ENCODE assay signal across 15 mouse cellular contexts in genomic region chr5:132394800-132395575, GRCm38 (mm10).
DNase-seq lines count a peak whose midpoint lies in the region; ATAC-seq and TF ChIP-seq lines count a peak whose summit lies in the region.
"Had no signal": no experiment of that assay in that cellular context is flagged by ENCODE, and none has a peak within 500 bp of the region (broad histone marks: within the 10 kb centered on the region; RNA-seq: fewer than 3 reads in every experiment).

No protein-coding gene starts in this region.

- peaks cover 19% of the 10 kb centered on the region for H3K4me1 ChIP-seq in embryonic facial prominence, embryonic 14.5 days (ENCODE audit: control insufficient read depth, insufficient read depth, low read length)

- peak; percentile 12 for DNase-seq in left cerebral cortex, postnatal 4 days
- no peak for DNase-seq in left cerebral cortex, adult 2 months (ENCODE audit: extremely low spot score in 1 of 2, low spot score in 2 of 2)
- DNase-seq in embryonic facial prominence, embryonic 14.5 days (ENCODE audit: low spot score): peak; percentile 62
- DNase-seq in heart, postnatal 10 days: peak; percentile 52 to 62
- DNase-seq in lung, postnatal 36 days: peak; percentile 60
- DNase-seq in urinary bladder, postnatal 36 days (ENCODE audit: low spot score in 2 of 2): no peak
- no peak for DNase-seq in urinary bladder, adult 2 months (ENCODE audit: low spot score)
- DNase-seq in cerebellum, adult 11-12 months: no peak
- DNase-seq: cerebellum, postnatal 14 days; kidney, adult 18-20 months; layer of hippocampus, adult 9-11 months; thymus, postnatal 25 days had no signal

- no peaks in the 10 kb centered on the region for H3K27me3 ChIP-seq in embryonic facial prominence, embryonic 14.5 days (replicated peaks; ENCODE audit: control insufficient read depth, insufficient read depth, low read length)
- H3K27me3 ChIP-seq: limb, embryonic 15.5 days; neural tube, embryonic 12.5 days had no signal

- no peaks in the 10 kb centered on the region for H3K36me3 ChIP-seq in embryonic facial prominence, embryonic 14.5 days (ENCODE audit: control insufficient read depth, insufficient read depth, low read length)
- H3K36me3 ChIP-seq: limb, embryonic 15.5 days; neural tube, embryonic 12.5 days had no signal

- WGBS in embryonic facial prominence, embryonic 14.5 days: 46% methylated on average over 6 of the region's 6 CpGs

- no peak for TF ChIP-seq CTCF in left cerebral cortex, adult 2 months (IDR thresholded peaks at IDR 0.05)

- no peak overlapping the region for H3K4me2 ChIP-seq in embryonic facial prominence, embryonic 14.5 days (ENCODE audit: low read depth, low read length)
- H3K4me2 ChIP-seq: limb, embryonic 15.5 days; neural tube, embryonic 12.5 days had no signal

- no peaks in the 10 kb centered on the region for H3K9me3 ChIP-seq in embryonic facial prominence, embryonic 14.5 days (ENCODE audit: control insufficient read depth, low read length)
- H3K9me3 ChIP-seq: limb, embryonic 15.5 days; neural tube, embryonic 12.5 days had no signal

- H3K4me3 ChIP-seq in left cerebral cortex, adult 2 months: no peak overlapping the region
- H3K4me3 ChIP-seq in embryonic facial prominence, embryonic 14.5 days (ENCODE audit: low read depth, low read length): no peak overlapping the region
- H3K4me3 ChIP-seq: erythroblast, embryonic 14.5 days; limb, embryonic 15.5 days; neural tube, embryonic 12.5 days had no signal

- intact Hi-C loops in left cerebral cortex, postnatal 4 days (cut with DNase I): no loop called here
- intact Hi-C loops in left cerebral cortex, adult 2 months (cut with DNase I): no loop called here
- intact Hi-C loops in heart, postnatal 10 days (cut with DNase I): loop anchor here (5.0 kb wide), 1 partner anchor 147 kb away; the partner anchor contains the start of gene Auts2

- no peak overlapping the region for H3K9ac ChIP-seq in embryonic facial prominence, embryonic 14.5 days (ENCODE audit: low read depth, low read length)
- H3K9ac ChIP-seq: limb, embryonic 15.5 days; neural tube, embryonic 12.5 days had no signal

- H3K27ac ChIP-seq in left cerebral cortex, adult 2 months: no peak overlapping the region
- H3K27ac ChIP-seq in embryonic facial prominence, embryonic 14.5 days (replicated peaks; ENCODE audit: low read depth, low read length): no peak overlapping the region
- H3K27ac ChIP-seq: limb, embryonic 15.5 days; neural tube, embryonic 12.5 days had no signal

- ATAC-seq in embryonic facial prominence, embryonic 14.5 days (ENCODE audit: low read depth): no peak

Comparison
In these comparisons a context has a peak if more than half of its experiments do, and no peak if none do; other contexts are left out.
1. DNase-seq: peak in left cerebral cortex, postnatal 4 days (single experiment), embryonic facial prominence, embryonic 14.5 days (single experiment), heart, postnatal 10 days (2 of 2) and lung, postnatal 36 days (single experiment); none in left cerebral cortex, adult 2 months (0 of 2), urinary bladder, postnatal 36 days (0 of 2), urinary bladder, adult 2 months (single experiment) and cerebellum, adult 11-12 months (single experiment).